Mouse (Mus musculus) thymus, postnatal 4 days (tissue): Measurements from ENCODE around the gene Adssl1.
A peak's percentile ranks its signal among the peaks of the same experiment; 100 is the strongest.

ENCODE experiments used
- DNase-seq: peaks from one replicate; pipeline ENCODE4 v3.0.0; 2021

The Adssl1 gene

GRCm38 (mm10) chr12:112593951-112594915, 25.6 kb upstream of the Adssl1 start:
- peak; percentile 47 for DNase-seq

GRCm38 (mm10) chr12:112594989-112595388, 24.9 kb upstream of the Adssl1 start:
- no peak for DNase-seq

- DNase-seq = no peak
Measured at GRCm38 (mm10) chr12:112595626-112596025, 24.2 kb upstream of the Adssl1 start.

- no peak for DNase-seq
Measured at GRCm38 (mm10) chr12:112596454-112596853, 23.4 kb upstream of the Adssl1 start.

GRCm38 (mm10) chr12:112596891-112597500, 22.8 kb upstream of the Adssl1 start:
- no peak for DNase-seq

GRCm38 (mm10) chr12:112597618-112598017, 22.2 kb upstream of the Adssl1 start:
- no peak for DNase-seq

- no peak for DNase-seq
Measured at GRCm38 (mm10) chr12:112599198-112599597, 20.6 kb upstream of the Adssl1 start.

- no peak for DNase-seq
Measured at GRCm38 (mm10) chr12:112599942-112600611, 19.8 kb upstream of the Adssl1 start.

- DNase-seq = no peak
Measured at GRCm38 (mm10) chr12:112604022-112604421, 15.8 kb upstream of the Adssl1 start.

- peak; percentile 74 for DNase-seq
Measured at GRCm38 (mm10) chr12:112604709-112605649, 14.9 kb upstream of the Adssl1 start.

GRCm38 (mm10) chr12:112605766-112606165, 14.1 kb upstream of the Adssl1 start:
- DNase-seq = peak; percentile 89

GRCm38 (mm10) chr12:112606998-112607397, 12.8 kb upstream of the Adssl1 start:
- no peak for DNase-seq

GRCm38 (mm10) chr12:112609031-112609430, 10.8 kb upstream of the Adssl1 start:
- no peak for DNase-seq

- DNase-seq = no peak
Measured at GRCm38 (mm10) chr12:112616668-112617067, 3.2 kb upstream of the Adssl1 start.

GRCm38 (mm10) chr12:112617184-112617583, 2.7 kb upstream of the Adssl1 start:
- peak; percentile 40 for DNase-seq

GRCm38 (mm10) chr12:112617898-112618380, 1.9 kb upstream of the Adssl1 start:
- peak; percentile 92 for DNase-seq

GRCm38 (mm10) chr12:112618981-112619685, 712 bp upstream of the Adssl1 start:
- peak; percentile 56 for DNase-seq

GRCm38 (mm10) chr12:112620354-112621061, 663 bp downstream of the Adssl1 start:
- DNase-seq = peak; percentile 39

GRCm38 (mm10) chr12:112621900-112622299, 2.1 kb downstream of the Adssl1 start:
- no peak for DNase-seq

- DNase-seq = peak; percentile 85
Measured at GRCm38 (mm10) chr12:112623742-112624141, 3.9 kb downstream of the Adssl1 start.

- DNase-seq = no peak
Measured at GRCm38 (mm10) chr12:112625700-112626099, 5.9 kb downstream of the Adssl1 start.
